35 mouse cellular contexts compared by ENCODE assay signal in the genomic region with DNA sequence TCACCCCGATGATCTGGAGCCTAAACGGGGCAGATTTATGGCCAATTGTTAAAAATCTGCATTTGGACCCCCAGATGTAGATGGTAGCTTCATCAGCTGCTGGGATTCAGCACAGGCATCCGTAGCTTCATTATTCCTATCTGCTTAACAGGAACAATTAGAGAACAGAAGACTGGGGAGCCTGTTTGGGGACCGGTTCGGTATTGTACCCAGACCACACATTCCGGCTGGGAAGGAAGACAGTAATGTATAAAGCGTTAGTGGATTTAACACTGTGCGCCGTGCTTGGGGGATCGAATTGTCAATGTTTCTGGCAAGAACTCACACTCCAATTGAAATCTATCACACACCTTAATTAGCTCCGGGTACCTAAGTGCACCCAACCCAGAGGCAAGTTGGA.
"Had no signal": no experiment of that assay in that cellular context is flagged by ENCODE, and none has a peak within 500 bp of the region (broad histone marks: within the 10 kb centered on the region; RNA-seq: fewer than 3 reads in every experiment).

No protein-coding gene starts in this region.

- H3K36me3 ChIP-seq: heart, embryonic 10.5 days; heart, embryonic 12.5 days; heart, embryonic 13.5 days; heart, embryonic 15.5 days; hindbrain, embryonic 10.5 days; hindbrain, embryonic 12.5 days; hindbrain, embryonic 13.5 days; hindbrain, embryonic 15.5 days; intestine, embryonic 15.5 days; kidney, embryonic 15.5 days had no signal

- H3K9me3 ChIP-seq: heart, embryonic 10.5 days; heart, embryonic 12.5 days; heart, embryonic 13.5 days; heart, embryonic 15.5 days; hindbrain, embryonic 10.5 days; hindbrain, embryonic 12.5 days; hindbrain, embryonic 13.5 days; hindbrain, embryonic 15.5 days; intestine, embryonic 15.5 days; kidney, embryonic 15.5 days had no signal

- DNase-seq: heart, adult 18-20 months; heart, adult 2 months; heart, postnatal 10 days; heart, postnatal 14 days; heart, postnatal 36 days; heart, postnatal 4 days; kidney, adult 11 months; kidney, adult 18-20 months; kidney, adult 2 months; kidney, adult 8-10 months; kidney, adult 9 months; kidney, postnatal 10 days; kidney, postnatal 14 days; kidney, postnatal 36 days; kidney, postnatal 4 days; layer of hippocampus, adult 9-11 months; layer of hippocampus, postnatal 36 days had no signal

- H3K4me3 ChIP-seq: heart, adult 2 months; heart, embryonic 10.5 days; heart, embryonic 12.5 days; heart, embryonic 13.5 days; heart, embryonic 15.5 days; hindbrain, embryonic 10.5 days; hindbrain, embryonic 12.5 days; hindbrain, embryonic 13.5 days; hindbrain, embryonic 15.5 days; intestine, embryonic 15.5 days; kidney, embryonic 15.5 days had no signal

- H3K27ac ChIP-seq: heart, adult 2 months; heart, embryonic 10.5 days; heart, embryonic 13.5 days; heart, embryonic 15.5 days; hindbrain, embryonic 10.5 days; hindbrain, embryonic 12.5 days; hindbrain, embryonic 13.5 days; hindbrain, embryonic 14.5 days; hindbrain, embryonic 15.5 days; hindbrain, postnatal 0 days; intestine, embryonic 15.5 days; kidney, embryonic 15.5 days; kidney, postnatal 0 days had no signal

- H3K9ac ChIP-seq: heart, embryonic 12.5 days; heart, embryonic 13.5 days; heart, embryonic 15.5 days; hindbrain, embryonic 12.5 days; hindbrain, embryonic 13.5 days; hindbrain, embryonic 14.5 days; hindbrain, embryonic 15.5 days; intestine, embryonic 15.5 days; kidney, embryonic 15.5 days had no signal

- H3K4me2 ChIP-seq: heart, embryonic 11.5 days; heart, embryonic 12.5 days; heart, embryonic 13.5 days; heart, embryonic 15.5 days; hindbrain, embryonic 12.5 days; hindbrain, embryonic 13.5 days; hindbrain, embryonic 14.5 days; hindbrain, embryonic 15.5 days; intestine, embryonic 15.5 days; kidney, embryonic 15.5 days had no signal

- ATAC-seq: hindbrain, embryonic 16.5 days; hindbrain, postnatal 0 days; inflammation-experienced regulatory T-cells, adult 6 months; intestine, embryonic 15.5 days; intestine, embryonic 16.5 days; intestine, postnatal 0 days had no signal
